Mouse (Mus musculus): ENCODE measurements around the gene Zfp74. TPM values are rescaled to one million over a fixed set of nuclear protein-coding genes. Genes with fewer than 3 reads are reported as not detected.
A peak's percentile ranks its signal among the peaks of the same experiment; 100 is the strongest.

Gene Zfp74
- polyA plus RNA-seq, 1 experiment from 2014 or later = 3.1 TPM

GRCm38 (mm10) chr7:29917371-29918061 is 36.4 kb downstream of the Zfp74 start:
- no peak overlapping the region for H3K4me3 ChIP-seq (ENCODE audit: low read depth, low read length)
- no peak for DNase-seq (ENCODE audit: low spot score)
- H3K27ac ChIP-seq (replicated peaks) = no peak overlapping the region
- no peaks in the 10 kb centered on the region for H3K27me3 ChIP-seq (ENCODE audit: control insufficient read depth, insufficient read depth, low read length)
- H3K4me1 ChIP-seq (replicated peaks; ENCODE audit: control insufficient read depth, insufficient read depth) = no peaks in the 10 kb centered on the region
- TF ChIP-seq CTCF (IDR thresholded peaks at IDR 0.05; ENCODE audit: low read depth) (no peak), EP300 (optimal IDR thresholded peaks at IDR 0.05) (no peak)
- H3K36me3 ChIP-seq (ENCODE audit: control insufficient read depth, insufficient read depth, low read length) = peaks cover 8% of the 10 kb centered on the region
- ATAC-seq (ENCODE audit: low FRiP score, low TSS enrichment) = no peak
- no peak overlapping the region for H3K4me2 ChIP-seq (replicated peaks; ENCODE audit: low read depth)
- H3K9me3 ChIP-seq (ENCODE audit: control insufficient read depth, low read length) = no peaks in the 10 kb centered on the region
- H3K9ac ChIP-seq (ENCODE audit: low read length) = no peak overlapping the region
- 53% methylated on average over 6 of the region's 6 CpGs for WGBS

- TF ChIP-seq CTCF (IDR thresholded peaks at IDR 0.05; ENCODE audit: low read depth) (no peak), EP300 (optimal IDR thresholded peaks at IDR 0.05) (no peak)
- peaks cover 8% of the 10 kb centered on the region for H3K36me3 ChIP-seq (ENCODE audit: control insufficient read depth, insufficient read depth, low read length)
- 87% methylated on average over 13 of the region's 13 CpGs for WGBS
These were observed 41.7 kb downstream of the Zfp74 start for GRCm38 (mm10) chr7:29912172-29912571.

GRCm38 (mm10) chr7:29910252-29910651 is 43.6 kb downstream of the Zfp74 start:
- no peak for DNase-seq (ENCODE audit: low spot score)
- no peaks in the 10 kb centered on the region for H3K27me3 ChIP-seq (ENCODE audit: control insufficient read depth, insufficient read depth, low read length)
- no peak overlapping the region for H3K4me3 ChIP-seq (ENCODE audit: low read depth, low read length)
- no peaks in the 10 kb centered on the region for H3K9me3 ChIP-seq (ENCODE audit: control insufficient read depth, low read length)
- 0 out of 2 replicates have a peak, but pooled peaks cover 4% of the 10 kb centered on the region for H3K4me1 ChIP-seq (replicated peaks; ENCODE audit: control insufficient read depth, insufficient read depth)
- no peak for ATAC-seq (ENCODE audit: low FRiP score, low TSS enrichment)
- H3K4me2 ChIP-seq (replicated peaks; ENCODE audit: low read depth) = no peak overlapping the region
- TF ChIP-seq EP300 (optimal IDR thresholded peaks at IDR 0.05) (no peak), CTCF (IDR thresholded peaks at IDR 0.05; ENCODE audit: low read depth) (no peak)
- H3K9ac ChIP-seq (ENCODE audit: low read length) = no peak overlapping the region
- H3K36me3 ChIP-seq (ENCODE audit: control insufficient read depth, insufficient read depth, low read length) = peaks cover 5% of the 10 kb centered on the region
- WGBS = 80% methylated on average over 2 of the region's 2 CpGs
- no peak overlapping the region for H3K27ac ChIP-seq (replicated peaks)

More at GRCm38 (mm10) chr7:29912172-29912571, 41.7 kb downstream of the Zfp74 start:
- ATAC-seq (ENCODE audit: low FRiP score, low TSS enrichment) (no peak), DNase-seq (ENCODE audit: low spot score) (no peak)
- no peaks in the 10 kb centered on the region for H3K9me3 ChIP-seq (ENCODE audit: control insufficient read depth, low read length)
- no peak overlapping the region for H3K4me3 ChIP-seq (ENCODE audit: low read depth, low read length)
- no peak overlapping the region for H3K4me2 ChIP-seq (replicated peaks; ENCODE audit: low read depth)
- H3K9ac ChIP-seq (ENCODE audit: low read length) = no peak overlapping the region
- no peaks in the 10 kb centered on the region for H3K4me1 ChIP-seq (replicated peaks; ENCODE audit: control insufficient read depth, insufficient read depth)
- no peaks in the 10 kb centered on the region for H3K27me3 ChIP-seq (ENCODE audit: control insufficient read depth, insufficient read depth, low read length)
- H3K27ac ChIP-seq (replicated peaks) = no peak overlapping the region

- Histone ChIP-seq H3K4me2 (replicated peaks; ENCODE audit: low read depth) (peak within 1 kb of the TSS; percentile 62), H3K4me1 (replicated peaks; ENCODE audit: control insufficient read depth, insufficient read depth) (0 out of 2 replicates have a peak, but pooled peaks cover 4% of the 10 kb centered on the region), H3K36me3 (ENCODE audit: control insufficient read depth, insufficient read depth, low read length) (no peaks in the 10 kb centered on the region), H3K4me3 (ENCODE audit: low read depth, low read length) (peak within 1 kb of the TSS; percentile 62), H3K9ac (ENCODE audit: low read length) (peak within 1 kb of the TSS; percentile 76), H3K27ac (replicated peaks) (peak within 1 kb of the TSS; percentile 81), H3K9me3 (ENCODE audit: control insufficient read depth, low read length) (no peaks in the 10 kb centered on the region), H3K27me3 (ENCODE audit: control insufficient read depth, insufficient read depth, low read length) (no peaks in the 10 kb centered on the region)
- no peak for TF ChIP-seq CTCF (IDR thresholded peaks at IDR 0.05; ENCODE audit: low read depth)
- TF ChIP-seq EP300 (optimal IDR thresholded peaks at IDR 0.05) = peak; percentile 20
- DNase-seq (ENCODE audit: low spot score) = peak; percentile 80
- WGBS = under 1% methylated on average over 33 of the region's 33 CpGs
- peak; percentile 69 for ATAC-seq (ENCODE audit: low FRiP score, low TSS enrichment)
These were observed 45.5 kb downstream of the Zfp74 start, which contains the start of gene Zfp383 for GRCm38 (mm10) chr7:29908130-29908950. Gene Zfp383 (plus strand): TSS chr7:29908223.

- Histone ChIP-seq H3K27me3 (ENCODE audit: control insufficient read depth, insufficient read depth, low read length) (no peaks in the 10 kb centered on the region), H3K4me2 (replicated peaks; ENCODE audit: low read depth) (0 out of 2 replicates have a peak overlapping the region, but pooled peaks have one; percentile 66), H3K27ac (replicated peaks) (no peak overlapping the region), H3K9me3 (ENCODE audit: control insufficient read depth, low read length) (no peaks in the 10 kb centered on the region), H3K36me3 (ENCODE audit: control insufficient read depth, insufficient read depth, low read length) (no peaks in the 10 kb centered on the region), H3K4me1 (replicated peaks; ENCODE audit: control insufficient read depth, insufficient read depth) (0 out of 2 replicates have a peak, but pooled peaks cover 4% of the 10 kb centered on the region), H3K4me3 (ENCODE audit: low read depth, low read length) (no peak overlapping the region), H3K9ac (ENCODE audit: low read length) (no peak overlapping the region)
- DNase-seq (ENCODE audit: low spot score) (no peak), ATAC-seq (ENCODE audit: low FRiP score, low TSS enrichment) (no peak)
- whole genome bisulfite sequencing = 90% methylated on average over 5 of the region's 5 CpGs
- no peak for TF ChIP-seq EP300 (optimal IDR thresholded peaks at IDR 0.05)
- no peak for TF ChIP-seq CTCF (IDR thresholded peaks at IDR 0.05; ENCODE audit: low read depth)
These were observed 46.7 kb downstream of the Zfp74 start for GRCm38 (mm10) chr7:29907206-29907605.

Data from stomach, postnatal 0 days (tissue).